9 mouse cellular contexts compared by ENCODE assay signal in genomic region chr19:60341485-60341884, GRCm38 (mm10).
DNase-seq lines count a peak whose midpoint lies in the region; ATAC-seq and TF ChIP-seq lines count a peak whose summit lies in the region.
"Had no signal": no experiment of that assay in that cellular context is flagged by ENCODE, and none has a peak within 500 bp of the region (broad histone marks: within the 10 kb centered on the region; RNA-seq: fewer than 3 reads in every experiment).

No protein-coding gene starts in this region.

- ATAC-seq in frontal cortex, adult (ENCODE audit: low TSS enrichment) = peak; percentile 81

- no peak overlapping the region for H3K4me3 ChIP-seq in gastrocnemius, adult 2 months
- no peak overlapping the region for H3K4me3 ChIP-seq in CH12.LX (replicated peaks in 1 of 3; ENCODE audit: low read depth in 2 of 3, low read length in 2 of 3, poor library complexity in 1 of 3)
- H3K4me3 ChIP-seq: megakaryocyte, embryonic 14.5 days had no signal

- TF ChIP-seq POLR2A in CH12.LX (IDR thresholded peaks at IDR 0.05; ENCODE audit: low read depth, low read length) = no peak

- peak; percentile 15 for DNase-seq in gastrocnemius, adult 2 months
- no peak for DNase-seq in gastrocnemius, adult 8-10 months (ENCODE audit: low spot score in 2 of 2)
- peak; percentile 83 for DNase-seq in CH12.LX (ENCODE audit: extremely low read depth)
- DNase-seq in brain, embryonic 18.5 days (ENCODE audit: low read depth, low spot score) = peak; percentile 46
- DNase-seq in layer of hippocampus, adult 11-12 months (ENCODE audit: low spot score) = peak; percentile 75
- peak; percentile 65 for DNase-seq in lung, postnatal 14 days
- peak; percentile 6 for DNase-seq in spleen, adult 12 weeks (ENCODE audit: low spot score)

- H3K9me3 ChIP-seq in CH12.LX (replicated peaks; ENCODE audit: low read length) = no peaks in the 10 kb centered on the region
- H3K9me3 ChIP-seq: megakaryocyte, embryonic 14.5 days had no signal

- in situ Hi-C loops in CH12.LX (cut with MboI; ENCODE audit: low pct_ligation_motif_present, low pct_unique_long_range_greater_than_20kb, low sequenced_read_pairs) = loop anchor here (25.0 kb wide), 1 partner anchor 904 kb away; no protein-coding TSS in a partner anchor

- no peak overlapping the region for H3K9ac ChIP-seq in CH12.LX (ENCODE audit: insufficient read depth, low read depth)

- H3K36me3 ChIP-seq in CH12.LX (replicated peaks in 1 of 2; ENCODE audit: control insufficient read depth in 1 of 2, insufficient read depth in 1 of 2, low read length in 1 of 2) = no peaks in the 10 kb centered on the region

- H3K79me2 ChIP-seq in CH12.LX (replicated peaks; ENCODE audit: control insufficient read depth, extremely low read depth, insufficient read depth, poor library complexity, severe bottlenecking) = no peaks in the 10 kb centered on the region

- dilution Hi-C loops in CH12.LX (cut with MboI; ENCODE audit: extremely low pct_ligation_motif_present, extremely low pct_unique_long_range_greater_than_20kb, low sequenced_read_pairs) = no loop called here

- H3K27me3 ChIP-seq in CH12.LX (replicated peaks) = no peaks in the 10 kb centered on the region
- H3K27me3 ChIP-seq: megakaryocyte, embryonic 14.5 days had no signal

- intact Hi-C loops in gastrocnemius, adult 2 months (cut with DNase I) = no loop called here

- TF ChIP-seq RAD21 in CH12.LX (IDR thresholded peaks at IDR 0.05; ENCODE audit: low read depth, low read length) = peak; percentile 73

- no peak for TF ChIP-seq EP300 in CH12.LX (IDR thresholded peaks at IDR 0.05; ENCODE audit: low read length)

- no peak overlapping the region for H3K27ac ChIP-seq in gastrocnemius, adult 2 months
- no peak overlapping the region for H3K27ac ChIP-seq in CH12.LX (ENCODE audit: insufficient read depth, low read depth)

- peak; percentile 78 for TF ChIP-seq CTCF in gastrocnemius, adult 2 months (IDR thresholded peaks at IDR 0.05)
- TF ChIP-seq CTCF in CH12.LX (conservative IDR thresholded peaks at IDR 0.05 in 1 of 2, IDR thresholded peaks at IDR 0.05 in 1 of 2; ENCODE audit: low read depth in 2 of 2, low read length in 2 of 2) = peak; percentile 81 to 84

- no peak overlapping the region for H3K4me2 ChIP-seq in CH12.LX (ENCODE audit: insufficient read depth, low read depth, poor library complexity, severe bottlenecking)

- peaks cover 0 to 6% of the 10 kb centered on the region in 2 experiments; a peak in 2 of 4 replicates for H3K4me1 ChIP-seq in CH12.LX (ENCODE audit: control insufficient read depth in 1 of 2, insufficient read depth in 2 of 2)
- H3K4me1 ChIP-seq: megakaryocyte, embryonic 14.5 days had no signal

TF ChIP-seq in CH12.LX, 34 proteins besides CTCF, POLR2A, EP300 and RAD21:
- TF ChIP-seq SMC3 (IDR thresholded peaks at IDR 0.05; ENCODE audit: low read depth, low read length) (peak; percentile 63), MEF2A (IDR thresholded peaks at IDR 0.05; ENCODE audit: borderline replicate concordance, low read depth, low read length) (no peak), TCF12 (IDR thresholded peaks at IDR 0.05; ENCODE audit: low read depth, low read length) (no peak), RCOR1 (conservative IDR thresholded peaks at IDR 0.05; ENCODE audit: low read depth, low read length) (no peak), ZC3H11A (IDR thresholded peaks at IDR 0.05; ENCODE audit: low read depth, low read length) (no peak)

Comparison
In these comparisons a context has a peak if more than half of its experiments do, and no peak if none do; other contexts are left out.
1. DNase-seq: peak in gastrocnemius, adult 2 months (single experiment), CH12.LX (single experiment), brain, embryonic 18.5 days (single experiment), layer of hippocampus, adult 11-12 months (single experiment), lung, postnatal 14 days (single experiment) and spleen, adult 12 weeks (single experiment); none in gastrocnemius, adult 8-10 months (0 of 2).